Mouse (Mus musculus): Measurements from ENCODE around the gene Hip1. TPM values are rescaled to one million over a fixed set of nuclear protein-coding genes. Genes with fewer than 3 reads are reported as not detected.

The Hip1 gene
- polyA plus RNA-seq, 1 experiment, result 8.0 TPM

DNA sequence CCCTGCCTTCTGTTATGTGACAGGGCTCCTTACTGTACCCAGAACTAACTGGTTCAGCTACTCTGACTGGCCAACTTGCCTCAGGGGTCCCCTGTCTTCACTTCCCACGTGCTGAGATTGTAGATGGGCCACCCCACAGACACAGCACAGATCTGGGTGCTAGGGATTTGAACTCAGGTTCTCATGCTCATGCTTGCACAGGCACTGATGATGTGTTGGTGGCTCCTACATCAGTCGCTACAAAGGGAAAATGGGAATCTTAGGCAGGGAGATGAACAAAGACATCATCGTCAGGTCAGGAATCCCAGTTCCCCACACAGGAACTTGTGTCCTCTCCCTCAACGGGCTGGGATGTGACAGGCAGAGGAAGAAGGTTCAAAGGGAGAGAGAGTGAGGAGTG, 31.1 kb upstream of the Hip1 start:
- Histone ChIP-seq H3K27me3 (ENCODE audit: control insufficient read depth, insufficient read depth, low read length) (no peaks in the 10 kb centered on the region), H3K4me1 (ENCODE audit: control insufficient read depth, insufficient read depth, insufficient read length, low read length) (no peaks in the 10 kb centered on the region; the same call in 1 of the 2 replicates), H3K27ac (ENCODE audit: insufficient read depth, low read depth, low read length) (no peak overlapping the region), H3K4me3 (ENCODE audit: low read depth, low read length) (no peak overlapping the region), H3K36me3 (ENCODE audit: control insufficient read depth, insufficient read depth, low read length) (no peaks in the 10 kb centered on the region)
- TF ChIP-seq POLR2A (IDR thresholded peaks at IDR 0.05; ENCODE audit: low read depth, low read length) (no peak), CTCF (IDR thresholded peaks at IDR 0.05; ENCODE audit: extremely low read depth, insufficient read length, insufficient replicate concordance, low read depth, low read length) (no peak)
- 77% methylated on average over 4 of the region's 4 CpGs for WGBS

GRCm38 (mm10) chr5:135573006-135573405, 28.1 kb upstream of the Hip1 start, which contains the start of gene Ccl24:
Ccl24 (minus strand) TSS chr5:135573049.
- Histone ChIP-seq H3K4me3 (ENCODE audit: low read depth, low read length) (no peak within 1 kb of the TSS), H3K4me1 (ENCODE audit: control insufficient read depth, insufficient read depth, insufficient read length, low read length) (peaks cover 2% of the 10 kb centered on the region; the same call in 1 of the 2 replicates), H3K36me3 (ENCODE audit: control insufficient read depth, insufficient read depth, low read length) (no peaks in the 10 kb centered on the region), H3K27me3 (ENCODE audit: control insufficient read depth, insufficient read depth, low read length) (no peaks in the 10 kb centered on the region), H3K27ac (ENCODE audit: insufficient read depth, low read depth, low read length) (no peak within 1 kb of the TSS)
- 72% methylated on average over 6 of the region's 6 CpGs for WGBS
- TF ChIP-seq CTCF (IDR thresholded peaks at IDR 0.05; ENCODE audit: extremely low read depth, insufficient read length, insufficient replicate concordance, low read depth, low read length), result no peak
- TF ChIP-seq POLR2A (IDR thresholded peaks at IDR 0.05; ENCODE audit: low read depth, low read length), result no peak

DNA sequence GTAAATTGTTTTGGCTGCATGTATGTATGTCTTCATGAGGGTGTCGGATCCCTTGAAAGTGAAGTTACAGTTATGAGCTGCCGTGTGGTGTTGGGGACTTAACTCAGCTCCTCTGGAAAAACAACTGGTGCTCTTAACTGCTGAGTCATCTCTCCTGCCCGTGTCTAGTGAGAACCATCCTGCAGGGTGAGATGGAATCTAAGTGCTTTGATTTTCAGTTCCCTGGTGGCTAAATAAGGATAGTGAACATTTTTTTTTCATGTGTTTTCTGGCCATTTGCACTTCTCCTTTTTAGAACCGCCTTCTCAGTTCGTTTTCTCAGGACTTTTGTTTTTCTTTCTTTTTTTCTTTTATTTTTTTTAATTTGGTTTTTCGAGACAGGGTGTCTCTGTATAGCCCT, 23.8 kb upstream of the Hip1 start:
- H3K4me1 ChIP-seq (ENCODE audit: control insufficient read depth, insufficient read depth, insufficient read length, low read length), result peaks cover 14% of the 10 kb centered on the region
- H3K27ac ChIP-seq (ENCODE audit: insufficient read depth, low read depth, low read length), result no peak overlapping the region
- TF ChIP-seq CTCF (IDR thresholded peaks at IDR 0.05; ENCODE audit: extremely low read depth, insufficient read length, insufficient replicate concordance, low read depth, low read length) (no peak), POLR2A (IDR thresholded peaks at IDR 0.05; ENCODE audit: low read depth, low read length) (no peak)
- WGBS, result 57% methylated on average over 6 of the region's 6 CpGs
- no peaks in the 10 kb centered on the region for H3K36me3 ChIP-seq (ENCODE audit: control insufficient read depth, insufficient read depth, low read length)
- H3K4me3 ChIP-seq (ENCODE audit: low read depth, low read length), result no peak overlapping the region
- no peaks in the 10 kb centered on the region for H3K27me3 ChIP-seq (ENCODE audit: control insufficient read depth, insufficient read depth, low read length)

GRCm38 (mm10) chr5:135567556-135568265, 22.8 kb upstream of the Hip1 start:
- WGBS, result 56% methylated on average over 6 of the region's 6 CpGs
- no peak overlapping the region for H3K4me3 ChIP-seq (ENCODE audit: low read depth, low read length)

GRCm38 (mm10) chr5:135563469-135563868, 18.5 kb upstream of the Hip1 start, which contains the start of gene Ccl26:
Ccl26 (minus strand) TSS chr5:135563569.
- WGBS, result 40% methylated on average over 3 of the region's 3 CpGs
- Histone ChIP-seq H3K4me3 (ENCODE audit: low read depth, low read length) (no peak within 1 kb of the TSS), H3K4me1 (ENCODE audit: control insufficient read depth, insufficient read depth, insufficient read length, low read length) (peaks cover 19% of the 10 kb centered on the region), H3K27me3 (ENCODE audit: control insufficient read depth, insufficient read depth, low read length) (no peaks in the 10 kb centered on the region), H3K36me3 (ENCODE audit: control insufficient read depth, insufficient read depth, low read length) (no peaks in the 10 kb centered on the region), H3K27ac (ENCODE audit: insufficient read depth, low read depth, low read length) (peak within 1 kb of the TSS; percentile 94)
- TF ChIP-seq POLR2A (IDR thresholded peaks at IDR 0.05; ENCODE audit: low read depth, low read length) (no peak), CTCF (IDR thresholded peaks at IDR 0.05; ENCODE audit: extremely low read depth, insufficient read length, insufficient replicate concordance, low read depth, low read length) (no peak)

More at GRCm38 (mm10) chr5:135567556-135568265, 22.8 kb upstream of the Hip1 start:
- Histone ChIP-seq H3K27me3 (ENCODE audit: control insufficient read depth, insufficient read depth, low read length) (no peaks in the 10 kb centered on the region), H3K4me1 (ENCODE audit: control insufficient read depth, insufficient read depth, insufficient read length, low read length) (peaks cover 19% of the 10 kb centered on the region), H3K36me3 (ENCODE audit: control insufficient read depth, insufficient read depth, low read length) (no peaks in the 10 kb centered on the region), H3K27ac (ENCODE audit: insufficient read depth, low read depth, low read length) (peak overlapping the region; percentile 46; the same call in 1 of the 2 replicates)
- no peak for TF ChIP-seq POLR2A (IDR thresholded peaks at IDR 0.05; ENCODE audit: low read depth, low read length)
- no peak for TF ChIP-seq CTCF (IDR thresholded peaks at IDR 0.05; ENCODE audit: extremely low read depth, insufficient read length, insufficient replicate concordance, low read depth, low read length)

DNA sequence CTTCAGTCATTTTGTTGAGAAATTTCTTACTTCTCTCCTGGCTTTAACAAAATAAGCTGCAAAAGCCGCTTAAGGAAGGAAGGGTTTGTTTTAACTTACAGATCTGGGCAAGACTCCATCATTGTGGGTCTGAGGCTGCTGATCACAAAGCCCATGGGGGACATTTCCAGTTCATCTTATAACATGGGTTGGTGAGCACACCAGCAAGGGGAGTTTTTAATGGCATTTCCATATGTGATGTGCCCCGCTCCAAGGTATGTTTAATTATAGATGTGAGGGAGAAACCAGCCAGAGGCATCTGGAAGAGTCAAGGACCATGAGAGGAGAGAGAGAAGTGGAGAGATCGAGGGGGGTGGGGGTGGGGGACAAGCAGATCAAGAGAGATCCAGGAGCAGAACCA, 12.8 kb upstream of the Hip1 start:
- Histone ChIP-seq H3K27me3 (ENCODE audit: control insufficient read depth, insufficient read depth, low read length) (no peaks in the 10 kb centered on the region), H3K36me3 (ENCODE audit: control insufficient read depth, insufficient read depth, low read length) (no peaks in the 10 kb centered on the region), H3K4me3 (ENCODE audit: low read depth, low read length) (no peak overlapping the region), H3K4me1 (ENCODE audit: control insufficient read depth, insufficient read depth, insufficient read length, low read length) (peaks cover under 1% of the 10 kb centered on the region; the same call in 1 of the 2 replicates), H3K27ac (ENCODE audit: insufficient read depth, low read depth, low read length) (no peak overlapping the region)
- no peak for TF ChIP-seq POLR2A (IDR thresholded peaks at IDR 0.05; ENCODE audit: low read depth, low read length)
- WGBS, result 72% methylated on average over 3 of the region's 3 CpGs

DNA sequence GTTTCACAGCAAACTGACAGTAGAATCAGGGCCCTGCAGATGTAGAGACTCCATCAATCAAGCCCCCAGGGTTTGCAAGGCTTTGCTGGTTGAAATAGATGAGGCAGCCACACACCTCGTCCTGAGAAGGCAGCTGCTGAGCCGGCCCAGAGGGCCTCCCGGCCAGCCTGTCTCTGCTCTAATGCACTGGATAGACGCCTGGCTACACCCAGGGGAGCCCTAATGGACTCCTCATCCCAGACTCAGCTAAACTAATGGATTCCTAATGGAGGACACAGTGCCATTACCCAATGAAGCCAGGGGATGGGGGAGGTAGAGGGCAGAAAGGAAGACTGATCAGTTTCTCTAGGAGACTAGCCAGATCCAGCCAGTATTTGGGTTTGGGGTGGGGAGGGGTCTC, 12.1 kb upstream of the Hip1 start:
- Histone ChIP-seq H3K4me1 (ENCODE audit: control insufficient read depth, insufficient read depth, insufficient read length, low read length) (peaks cover 2% of the 10 kb centered on the region; the same call in 1 of the 2 replicates), H3K36me3 (ENCODE audit: control insufficient read depth, insufficient read depth, low read length) (no peaks in the 10 kb centered on the region), H3K27me3 (ENCODE audit: control insufficient read depth, insufficient read depth, low read length) (no peaks in the 10 kb centered on the region), H3K27ac (ENCODE audit: insufficient read depth, low read depth, low read length) (no peak overlapping the region), H3K4me3 (ENCODE audit: low read depth, low read length) (no peak overlapping the region)
- WGBS, result 52% methylated on average over 4 of the region's 4 CpGs
- TF ChIP-seq POLR2A (IDR thresholded peaks at IDR 0.05; ENCODE audit: low read depth, low read length) (no peak), CTCF (IDR thresholded peaks at IDR 0.05; ENCODE audit: extremely low read depth, insufficient read length, insufficient replicate concordance, low read depth, low read length) (no peak)
